Mouse (Mus musculus) kidney, adult 11 months (tissue): Measurements from ENCODE around the gene Aprt.
A peak's percentile ranks its signal among the peaks of the same experiment; 100 is the strongest.

Experiments used
- DNase-seq: peaks from one replicate; pipeline ENCODE4 v3.0.0; 2022

Aprt gene

GRCm38 (mm10) chr8:122576648-122577022, at the start of gene Aprt:
Gene Aprt (minus strand): TSS chr8:122576909.
- peak; percentile 94 for DNase-seq

- DNase-seq: no peak
These were observed 49.1 kb upstream of the Aprt start for GRCm38 (mm10) chr8:122625811-122626210.

GRCm38 (mm10) chr8:122624653-122625052, 47.9 kb upstream of the Aprt start:
- DNase-seq: no peak

- DNase-seq: no peak
These were observed 47.3 kb upstream of the Aprt start for GRCm38 (mm10) chr8:122623844-122624642.

- peak; percentile 53 for DNase-seq
These were observed 46.0 kb upstream of the Aprt start, which contains the start of gene Pabpn1l for GRCm38 (mm10) chr8:122622727-122623126. Gene Pabpn1l (minus strand): TSS chr8:122622739.

GRCm38 (mm10) chr8:122620446-122620845, 43.7 kb upstream of the Aprt start:
- DNase-seq: no peak

- DNase-seq: no peak
These were observed 42.1 kb upstream of the Aprt start for GRCm38 (mm10) chr8:122618660-122619378.

- DNase-seq: peak; percentile 62
These were observed 41.3 kb upstream of the Aprt start for GRCm38 (mm10) chr8:122617947-122618546.

GRCm38 (mm10) chr8:122616181-122616905, 39.6 kb upstream of the Aprt start:
- no peak for DNase-seq

GRCm38 (mm10) chr8:122611295-122612133, 34.8 kb upstream of the Aprt start, which contains the start of the genes Galns and Trappc2l:
Gene Galns (minus strand): TSS chr8:122611463.
Gene Trappc2l (plus strand): TSS chr8:122611640.
- peak; percentile 96 for DNase-seq

- no peak for DNase-seq
These were observed 34.0 kb upstream of the Aprt start for GRCm38 (mm10) chr8:122610612-122611277.

- DNase-seq: no peak
These were observed 33.5 kb upstream of the Aprt start for GRCm38 (mm10) chr8:122610209-122610608.

- no peak for DNase-seq
These were observed 30.1 kb upstream of the Aprt start for GRCm38 (mm10) chr8:122606810-122607209.

- DNase-seq: no peak
These were observed 28.7 kb upstream of the Aprt start for GRCm38 (mm10) chr8:122605367-122605766.

GRCm38 (mm10) chr8:122604640-122605039, 27.9 kb upstream of the Aprt start:
- no peak for DNase-seq

GRCm38 (mm10) chr8:122600666-122601065, 24.0 kb upstream of the Aprt start:
- DNase-seq: peak; percentile 82

- no peak for DNase-seq
These were observed 19.3 kb upstream of the Aprt start for GRCm38 (mm10) chr8:122596031-122596430.

GRCm38 (mm10) chr8:122593783-122594507, 17.2 kb upstream of the Aprt start:
- DNase-seq: no peak

- DNase-seq: no peak
These were observed 16.5 kb upstream of the Aprt start for GRCm38 (mm10) chr8:122593240-122593639.

GRCm38 (mm10) chr8:122586749-122587148, 10.0 kb upstream of the Aprt start:
- DNase-seq: no peak

GRCm38 (mm10) chr8:122586171-122586570, 9.5 kb upstream of the Aprt start:
- DNase-seq: no peak
